Mouse (Mus musculus) hindbrain, embryonic 16.5 days (tissue): Measurements from ENCODE around the gene Rxra. TPM values are rescaled to one million over a fixed set of nuclear protein-coding genes. Genes with fewer than 3 reads are reported as not detected.

Experiments used
- ATAC-seq: fragments of 200-750 bp; cut with Nextera tagmentation; 2 replicates; pipeline ENCODE4 v1.8.0; 2017; ENCODE audit warnings: moderate TSS enrichment, moderate library complexity
- H3K27ac ChIP-seq: fragments of 300-500 bp; sonication (generic); 2 replicates; pipeline ENCODE4 v1.5.1; 2014; ENCODE audit warnings: low read depth, mild to moderate bottlenecking, control low read depth, low read length, moderate library complexity
- H3K27me3 ChIP-seq: fragments of 300-500 bp; sonication (generic); replicated peaks from 2 replicates; pipeline ENCODE4 v1.6.1; 2014; ENCODE audit warnings: low read length; ENCODE audit not compliant: control insufficient read depth, insufficient read depth
- H3K36me3 ChIP-seq: fragments of 300-500 bp; sonication (generic); 2 replicates; pipeline ENCODE4 v1.6.1; 2014; ENCODE audit warnings: mild to moderate bottlenecking, low read length, moderate library complexity, mixed read lengths; ENCODE audit not compliant: control insufficient read depth, insufficient read depth
- H3K4me1 ChIP-seq: fragments of 300-500 bp; sonication (generic); 2 replicates; pipeline ENCODE4 v1.6.1; 2014; ENCODE audit warnings: low read depth, low read length; ENCODE audit not compliant: control insufficient read depth, insufficient read depth
- H3K4me2 ChIP-seq: fragments of 300-500 bp; sonication (generic); 2 replicates; pipeline ENCODE4 v1.6.1; 2014; ENCODE audit warnings: mild to moderate bottlenecking, low read length, control low read depth, moderate library complexity
- H3K4me3 ChIP-seq: fragments of 300-500 bp; sonication (generic); 2 replicates; pipeline ENCODE4 v1.5.1; 2014; ENCODE audit warnings: mild to moderate bottlenecking, low read length, control low read depth, moderate library complexity
- H3K9ac ChIP-seq: fragments of 300-500 bp; sonication (generic); 2 replicates; pipeline ENCODE4 v1.6.1; 2014; ENCODE audit warnings: low read depth, mild to moderate bottlenecking, control low read depth, low read length, moderate library complexity
- H3K9me3 ChIP-seq: fragments of 300-500 bp; sonication (generic); 2 replicates; pipeline ENCODE4 v1.6.1; 2014; ENCODE audit warnings: mild to moderate bottlenecking, low read length, moderate library complexity; ENCODE audit not compliant: control insufficient read depth
- WGBS: fragments of 180-500 bp; shearing (Covaris S2); extraction: QIAGEN DNeasy Blood & Tissue Kit; methylation state at CpG from one replicate; pipeline ENCODE4 v1.1.7; 2014; 5-methylcytosine and 5-hydroxymethylcytosine counted together
- polyA plus RNA-seq: library from polyadenylated mRNA; unstranded; fragments of >200 nt; fragmentation: Nextera tagmentation; extraction: Ambion mirVana; gene quantifications from 2 replicates; pipeline ENCODE4 v1.2.1, GENCODE M21; 2015

Gene Rxra
- polyA plus RNA-seq, 1 experiment from 2014 or later: 3.4 TPM

- Histone ChIP-seq H3K9ac (no peak overlapping the region), H3K4me2 (no peak overlapping the region), H3K27me3 (no peaks in the 10 kb centered on the region), H3K36me3 (no peaks in the 10 kb centered on the region), H3K4me1 (peaks cover 3% of the 10 kb centered on the region), H3K9me3 (0 out of 2 replicates have a peak, but pooled peaks cover 3% of the 10 kb centered on the region), H3K27ac (no peak overlapping the region), H3K4me3 (no peak overlapping the region)
- no peak for ATAC-seq
- 86% methylated on average over 6 of the region's 6 CpGs for WGBS
These were observed 11.0 kb upstream of the Rxra start for GRCm38 (mm10) chr2:27665284-27665683.

- H3K27me3 ChIP-seq: no peaks in the 10 kb centered on the region
- H3K9ac ChIP-seq: no peak overlapping the region
- no peaks in the 10 kb centered on the region for H3K36me3 ChIP-seq
- no peak overlapping the region for H3K4me2 ChIP-seq
- H3K9me3 ChIP-seq: no peaks in the 10 kb centered on the region
- H3K4me3 ChIP-seq: no peak overlapping the region
- ATAC-seq: peak; percentile 58; the same call in 1 of the 2 replicates
- 48% methylated on average over 4 of the region's 4 CpGs for WGBS
- H3K27ac ChIP-seq: no peak overlapping the region; the same call in 1 of the 2 replicates
- peaks cover 8% of the 10 kb centered on the region for H3K4me1 ChIP-seq
These were observed 9.5 kb upstream of the Rxra start for GRCm38 (mm10) chr2:27666719-27667118.

GRCm38 (mm10) chr2:27667677-27668076 lies 8.6 kb upstream of the Rxra start:
- peaks cover 12% of the 10 kb centered on the region for H3K4me1 ChIP-seq
- 61% methylated on average over 4 of the region's 4 CpGs for WGBS
- no peaks in the 10 kb centered on the region for H3K27me3 ChIP-seq
- no peaks in the 10 kb centered on the region for H3K9me3 ChIP-seq
- no peak overlapping the region for H3K27ac ChIP-seq
- no peak for ATAC-seq
- no peak overlapping the region for H3K9ac ChIP-seq
- no peak overlapping the region for H3K4me2 ChIP-seq
- no peak overlapping the region for H3K4me3 ChIP-seq
- H3K36me3 ChIP-seq: no peaks in the 10 kb centered on the region

- ATAC-seq: no peak
- WGBS: 29% methylated on average over 5 of the region's 5 CpGs
- Histone ChIP-seq H3K4me2 (no peak overlapping the region), H3K27ac (no peak overlapping the region), H3K9ac (no peak overlapping the region), H3K36me3 (no peaks in the 10 kb centered on the region), H3K27me3 (no peaks in the 10 kb centered on the region), H3K9me3 (no peaks in the 10 kb centered on the region), H3K4me3 (no peak overlapping the region), H3K4me1 (peaks cover 12% of the 10 kb centered on the region)
These were observed 5.5 kb upstream of the Rxra start for GRCm38 (mm10) chr2:27670746-27671145.

GRCm38 (mm10) chr2:27671633-27672091 lies 4.6 kb upstream of the Rxra start:
- H3K9ac ChIP-seq: peak overlapping the region; percentile 30; the same call in 1 of the 2 replicates
- no peak overlapping the region for H3K4me2 ChIP-seq
- no peaks in the 10 kb centered on the region for H3K36me3 ChIP-seq
- peaks cover 20% of the 10 kb centered on the region for H3K4me1 ChIP-seq
- H3K9me3 ChIP-seq: no peaks in the 10 kb centered on the region
- no peak overlapping the region for H3K27ac ChIP-seq
- no peak overlapping the region for H3K4me3 ChIP-seq
- no peaks in the 10 kb centered on the region for H3K27me3 ChIP-seq
- peak; percentile 59 for ATAC-seq
- WGBS: 10% methylated on average over 3 of the region's 3 CpGs

GRCm38 (mm10) chr2:27676478-27677325 lies 462 bp downstream of the Rxra start:
- Histone ChIP-seq H3K9me3 (no peaks in the 10 kb centered on the region), H3K27ac (peak overlapping the region; percentile 88), H3K4me3 (peak overlapping the region; percentile 81), H3K36me3 (no peaks in the 10 kb centered on the region), H3K4me1 (peaks cover 47% of the 10 kb centered on the region), H3K9ac (peak overlapping the region; percentile 89), H3K4me2 (peak overlapping the region; percentile 95), H3K27me3 (no peaks in the 10 kb centered on the region)
- peak; percentile 57 for ATAC-seq
- under 1% methylated on average over 33 of the region's 106 CpGs for WGBS

GRCm38 (mm10) chr2:27677411-27678310 lies 1.4 kb downstream of the Rxra start:
- no peaks in the 10 kb centered on the region for H3K9me3 ChIP-seq
- peak overlapping the region; percentile 81 for H3K4me3 ChIP-seq
- WGBS: under 1% methylated on average over 58 of the region's 77 CpGs
- no peaks in the 10 kb centered on the region for H3K36me3 ChIP-seq
- peak overlapping the region; percentile 88 for H3K27ac ChIP-seq
- H3K27me3 ChIP-seq: no peaks in the 10 kb centered on the region
- peaks cover 52% of the 10 kb centered on the region for H3K4me1 ChIP-seq
- peak; percentile 24 for ATAC-seq
- H3K4me2 ChIP-seq: peak overlapping the region; percentile 95
- H3K9ac ChIP-seq: peak overlapping the region; percentile 89

- H3K27ac ChIP-seq: no peak overlapping the region; the same call in 1 of the 2 replicates
- WGBS: 18% methylated on average over 4 of the region's 4 CpGs
- no peaks in the 10 kb centered on the region for H3K36me3 ChIP-seq
- H3K27me3 ChIP-seq: no peaks in the 10 kb centered on the region
- ATAC-seq: no peak
- H3K4me1 ChIP-seq: peaks cover 57% of the 10 kb centered on the region
- peak overlapping the region; percentile 89; the same call in 1 of the 2 replicates for H3K9ac ChIP-seq
- H3K9me3 ChIP-seq: no peaks in the 10 kb centered on the region
- H3K4me2 ChIP-seq: peak overlapping the region; percentile 95
- H3K4me3 ChIP-seq: peak overlapping the region; percentile 81
These were observed 2.1 kb downstream of the Rxra start for GRCm38 (mm10) chr2:27678331-27678730.
